In the genomic region with DNA sequence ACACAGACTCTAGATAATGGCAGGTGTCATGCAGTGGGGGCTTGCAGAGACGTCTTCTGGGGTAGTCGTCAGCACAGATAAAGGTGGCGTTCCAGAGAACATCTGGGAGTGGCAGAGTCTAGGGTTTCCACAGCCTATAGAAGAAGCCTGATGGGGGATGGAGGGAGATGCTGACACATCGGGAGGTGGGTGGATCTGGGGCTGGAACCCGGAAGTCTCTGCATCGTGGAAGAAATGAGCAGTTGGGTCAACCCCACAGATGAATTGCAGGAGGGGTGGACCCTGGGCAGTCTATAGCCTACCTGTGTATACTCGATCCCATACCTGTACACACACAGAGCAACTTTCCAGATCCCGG, we compare ENCODE assay signal across 16 mouse cellular contexts. TPM values are rescaled to one million over a fixed set of nuclear protein-coding genes. Genes with fewer than 3 reads are reported as not detected.
"Had no signal": no experiment of that assay in that cellular context is flagged by ENCODE, and none has a peak within 500 bp of the region (broad histone marks: within the 10 kb centered on the region; RNA-seq: fewer than 3 reads in every experiment).

No protein-coding gene starts in this region.

- H3K9me3 ChIP-seq: kidney, embryonic 15.5 days; limb, embryonic 13.5 days; midbrain, embryonic 12.5 days; neural tube, embryonic 13.5 days had no signal

- H3K27ac ChIP-seq: kidney, embryonic 15.5 days; limb, embryonic 13.5 days; liver, embryonic 14.5 days; midbrain, embryonic 12.5 days; neural tube, embryonic 13.5 days had no signal

- ATAC-seq: midbrain, embryonic 16.5 days had no signal

- H3K4me2 ChIP-seq: kidney, embryonic 15.5 days; limb, embryonic 13.5 days; midbrain, embryonic 12.5 days; neural tube, embryonic 13.5 days had no signal

- H3K36me3 ChIP-seq: kidney, embryonic 15.5 days; limb, embryonic 13.5 days; midbrain, embryonic 12.5 days; neural tube, embryonic 13.5 days had no signal

- H3K4me1 ChIP-seq: limb, embryonic 13.5 days had no signal

- H3K9ac ChIP-seq: kidney, embryonic 15.5 days; limb, embryonic 13.5 days; liver, embryonic 14.5 days; midbrain, embryonic 12.5 days; neural tube, embryonic 13.5 days had no signal

- H3K27me3 ChIP-seq: kidney, embryonic 15.5 days; limb, embryonic 13.5 days had no signal

- H3K4me3 ChIP-seq: kidney, embryonic 15.5 days; limb, embryonic 13.5 days; midbrain, embryonic 12.5 days; neural tube, embryonic 13.5 days had no signal

- DNase-seq: kidney, postnatal 14 days; left cerebral cortex, postnatal 4 days; lung, adult 18-20 months; retina, postnatal 1 day; right cerebral cortex, postnatal 25 days; thymus, adult 18-20 months; thymus, postnatal 14 days had no signal

RNA-seq across cellular contexts. Expression of gene Htr6, which starts 41.4 kb away (rescaled TPM):
- total RNA-seq: liver, adult 2 months; megakaryocyte-erythroid progenitor cell, adult 5-6 weeks had no signal
- polyA plus RNA-seq: kidney, embryonic 15.5 days; liver, adult 2 months; liver, embryonic 14.5 days; lung, embryonic 16.5 days; midbrain, embryonic 12.5 days had no signal

RNA-seq across cellular contexts. Expression of gene Nbl1, which starts 58.8 kb away (rescaled TPM):
- total RNA-seq: megakaryocyte-erythroid progenitor cell, adult 5-6 weeks had no signal
